Mouse (Mus musculus) G1E (cell line): ENCODE data around the gene Map3k20. TPM values are rescaled to one million over a fixed set of nuclear protein-coding genes. Genes with fewer than 3 reads are reported as not detected.

Source experiments
- ATAC-seq: 2 replicates; pipeline ENCODE4 v1.8.0; 2016; ENCODE audit warnings: mild to moderate bottlenecking; ENCODE audit not compliant: insufficient number of reproducible peaks, poor library complexity, low FRiP score, severe bottlenecking; ENCODE audit errors: extremely low read depth
- DNase-seq: peaks from one replicate; pipeline ENCODE4 v3.0.0; 2012; ENCODE audit warnings: low spot score
- H3K27me3 ChIP-seq: 2 replicates; pipeline ENCODE4 v1.6.1; 2012; ENCODE audit warnings: mild to moderate bottlenecking, low read length, inconsistent platforms; ENCODE audit not compliant: insufficient read depth
- H3K36me3 ChIP-seq: replicated peaks from 2 replicates; pipeline ENCODE3; 2012; ENCODE audit warnings: mild to moderate bottlenecking, inconsistent platforms
- H3K4me1 ChIP-seq: 2 replicates; pipeline ENCODE4 v1.6.1; 2012; ENCODE audit warnings: low read depth, low read length, inconsistent platforms, mixed read lengths; ENCODE audit not compliant: insufficient read depth
- H3K4me3 ChIP-seq: 2 replicates; pipeline ENCODE4 v1.5.1; 2012; ENCODE audit warnings: low read depth, mild to moderate bottlenecking, inconsistent platforms, low read length, moderate library complexity, mixed read lengths
- H3K9me3 ChIP-seq: replicated peaks from 2 replicates; pipeline ENCODE4 v1.6.1; 2012; ENCODE audit warnings: inconsistent platforms
- CTCF ChIP-seq: IDR thresholded peaks from 2 replicates; pipeline ENCODE4 v1.5.1; 2012; ENCODE audit warnings: low read depth, low read length, inconsistent platforms, mixed read lengths
- GATA1 ChIP-seq: IDR thresholded peaks from 2 replicates; pipeline ENCODE4 v1.6.1; 2012; ENCODE audit warnings: borderline replicate concordance, low read length, inconsistent platforms, mixed read lengths
- GATA2 ChIP-seq: IDR thresholded peaks from 2 replicates; pipeline ENCODE4 v1.6.1; 2012; ENCODE audit warnings: low read depth, low read length, inconsistent platforms, borderline replicate concordance
- POLR2AphosphoS5 ChIP-seq: IDR thresholded peaks from 2 replicates; pipeline ENCODE4 v1.6.1; 2012; ENCODE audit warnings: low read depth, low read length, inconsistent platforms; ENCODE audit not compliant: insufficient replicate concordance
- TAL1 ChIP-seq: conservative IDR thresholded peaks from 2 replicates; pipeline ENCODE4 v1.6.1; 2012; ENCODE audit warnings: low read depth, low read length, inconsistent platforms, mixed read lengths
- polyA plus RNA-seq: library from polyadenylated mRNA; stranded (reverse); fragments of >175 nt; gene quantifications from 2 replicates; pipeline ENCODE4 v1.2.3, GENCODE M21; 2012
- total RNA-seq, 2 experiments: library from RNA; stranded (forward) in 1 of 2; stranded (reverse) in 1 of 2; fragments of 200-1000 nt in 1 of 2; fragments of >200 nt in 1 of 2; fragmentation: Nextera tagmentation in 1 of 2; gene quantifications; 2 replicates each; pipeline ENCODE4 v1.2.3; 2014 to 2017

Map3k20 gene
- total and polyA plus RNA-seq, 3 experiments = 2.3 to 60.5 (median 23.2) TPM

DNA sequence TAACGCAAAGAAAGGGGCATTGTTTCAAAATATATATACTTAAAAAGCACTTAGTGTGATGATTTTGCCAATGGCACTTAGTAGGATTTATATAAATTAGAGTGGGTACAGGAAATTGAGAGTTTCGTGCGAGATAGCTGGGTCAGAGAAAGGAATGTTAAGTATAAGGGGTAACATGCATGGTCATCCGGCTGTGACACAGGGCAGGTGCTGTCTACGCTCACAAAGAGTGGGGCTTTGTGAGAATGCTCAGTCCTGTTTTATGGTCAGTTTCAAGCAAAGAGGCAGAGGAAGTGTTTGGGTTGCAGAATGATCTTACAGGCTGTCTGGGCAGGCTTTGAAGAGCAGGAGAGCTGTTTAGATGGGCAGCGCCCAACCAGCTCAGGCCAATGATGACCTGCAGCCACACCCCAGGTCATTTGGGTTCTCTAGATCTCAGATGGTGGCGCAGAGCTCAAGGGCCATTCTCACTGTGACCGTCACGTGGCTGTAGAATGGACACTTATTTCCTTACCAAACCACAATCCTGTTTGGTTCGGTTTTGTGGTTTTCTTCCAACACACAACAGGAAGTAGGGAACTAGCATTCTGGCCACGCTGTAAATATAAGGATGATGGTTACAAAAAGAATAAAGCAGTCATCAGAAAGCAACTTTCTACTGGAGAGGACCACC lies 37.4 kb downstream of the Map3k20 start:
- Histone ChIP-seq H3K4me3 (no peak overlapping the region), H3K36me3 (peaks cover 52% of the 10 kb centered on the region), H3K4me1 (no peaks in the 10 kb centered on the region; the same call in 1 of the 2 replicates), H3K9me3 (no peaks in the 10 kb centered on the region), H3K27me3 (no peaks in the 10 kb centered on the region)
- ATAC-seq (no peak), DNase-seq (no peak)
- no peak for TF ChIP-seq GATA2
- TF ChIP-seq CTCF = no peak
- TF ChIP-seq POLR2AphosphoS5 = no peak
- TF ChIP-seq TAL1 = no peak
- no peak for TF ChIP-seq GATA1

DNA sequence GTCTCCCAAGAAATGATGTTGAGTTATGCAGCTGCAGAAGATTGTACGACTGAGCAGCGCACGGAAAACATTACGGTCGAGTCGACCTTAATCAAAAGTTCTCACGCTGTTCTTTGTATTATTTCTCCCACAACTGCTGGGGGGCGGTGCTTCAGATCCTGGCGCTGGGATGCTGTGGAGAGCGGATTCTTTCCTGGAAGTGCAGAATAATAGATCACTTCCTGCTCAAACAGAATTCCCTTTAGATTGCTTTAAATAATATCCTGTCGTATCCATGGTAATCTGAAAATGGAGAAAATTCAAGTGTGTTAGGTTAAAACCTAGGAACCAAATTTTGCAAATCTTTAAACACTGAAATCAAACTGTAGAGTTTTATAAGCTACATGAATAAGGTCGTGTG lies 39.0 kb downstream of the Map3k20 start:
- peaks cover 51% of the 10 kb centered on the region for H3K36me3 ChIP-seq
- no peaks in the 10 kb centered on the region for H3K27me3 ChIP-seq
- no peaks in the 10 kb centered on the region for H3K9me3 ChIP-seq
- H3K4me1 ChIP-seq = no peaks in the 10 kb centered on the region; the same call in 1 of the 2 replicates
- DNase-seq (no peak), ATAC-seq (no peak)
- no peak overlapping the region for H3K4me3 ChIP-seq
- TF ChIP-seq CTCF (no peak), GATA1 (no peak)

DNA sequence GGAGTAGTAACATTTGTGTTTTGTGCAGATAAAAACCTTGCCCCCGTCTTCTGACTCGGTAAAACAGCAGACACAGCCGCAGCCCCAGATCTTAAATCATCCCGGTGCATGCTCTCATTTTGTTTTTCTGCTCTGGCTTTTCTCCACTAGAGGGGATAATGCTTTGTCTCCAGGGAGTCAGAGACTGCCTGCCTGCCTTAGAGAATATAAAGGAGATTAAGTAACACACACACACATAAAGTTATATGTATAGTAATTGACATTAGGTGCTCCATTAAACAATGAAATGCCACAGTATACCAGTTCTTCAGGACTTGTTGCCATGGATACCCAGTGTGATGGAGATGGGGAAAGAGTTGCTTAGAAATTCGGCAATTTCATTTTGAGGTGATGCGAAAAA lies 41.1 kb downstream of the Map3k20 start:
- H3K9me3 ChIP-seq = no peaks in the 10 kb centered on the region
- ATAC-seq (no peak), DNase-seq (no peak)
- H3K27me3 ChIP-seq = no peaks in the 10 kb centered on the region
- no peaks in the 10 kb centered on the region; the same call in 1 of the 2 replicates for H3K4me1 ChIP-seq
- TF ChIP-seq TAL1 (no peak), POLR2AphosphoS5 (no peak), CTCF (no peak), GATA1 (no peak), GATA2 (no peak)
- peaks cover 56% of the 10 kb centered on the region for H3K36me3 ChIP-seq
- H3K4me3 ChIP-seq = no peak overlapping the region

DNA sequence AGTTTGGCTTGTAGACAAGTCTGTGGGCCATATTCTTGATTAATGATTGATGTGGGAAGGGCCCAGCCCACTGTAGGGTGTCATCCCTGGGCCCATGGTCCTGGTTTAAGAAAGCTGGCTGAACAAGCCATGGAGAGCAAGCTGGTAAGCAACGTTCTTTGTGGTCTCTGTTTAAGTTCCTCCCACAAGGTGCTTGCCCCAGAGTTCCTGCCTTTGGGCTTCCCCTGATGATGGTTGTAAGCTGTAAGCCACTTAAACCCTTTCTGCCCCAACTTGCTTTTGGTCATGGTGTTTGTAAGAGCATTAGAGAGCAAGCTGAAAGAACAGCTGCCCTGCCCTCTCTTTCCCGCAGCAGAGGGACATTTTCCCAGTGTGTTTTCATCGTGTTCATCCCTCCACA lies 43.0 kb downstream of the Map3k20 start:
- H3K27me3 ChIP-seq = no peaks in the 10 kb centered on the region
- H3K9me3 ChIP-seq = no peaks in the 10 kb centered on the region
- H3K4me3 ChIP-seq = no peak overlapping the region
- ATAC-seq (no peak), DNase-seq (no peak)
- no peak for TF ChIP-seq TAL1
- TF ChIP-seq POLR2AphosphoS5 = no peak
- no peak for TF ChIP-seq CTCF
- TF ChIP-seq GATA1 = no peak
- TF ChIP-seq GATA2 = no peak
- peaks cover 54% of the 10 kb centered on the region for H3K36me3 ChIP-seq
- no peaks in the 10 kb centered on the region for H3K4me1 ChIP-seq

DNA sequence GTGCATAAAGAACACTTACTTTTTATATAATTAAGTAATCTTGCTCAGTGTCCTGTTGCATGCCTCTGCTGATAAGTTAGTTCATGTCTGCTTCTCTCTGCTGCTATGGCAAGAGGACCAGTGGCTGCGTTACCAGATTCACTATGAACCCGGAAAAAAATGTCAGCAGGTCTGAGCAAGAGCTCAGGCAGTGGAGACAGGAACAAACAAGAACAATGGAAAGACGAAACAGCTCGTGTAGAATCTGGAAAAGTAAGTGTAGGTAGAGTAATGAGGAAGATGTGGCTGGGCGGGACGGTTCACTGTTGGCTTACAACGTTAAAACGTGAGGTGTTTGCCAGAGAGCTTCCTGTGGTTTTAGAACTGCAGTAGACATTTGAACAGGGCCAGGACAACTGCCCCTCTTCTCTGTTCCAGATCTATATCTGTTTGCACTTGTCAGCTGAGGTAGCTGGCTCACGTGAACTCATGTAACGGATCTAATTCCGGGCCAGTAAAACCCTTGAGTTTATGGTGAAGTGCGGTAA lies 45.6 kb downstream of the Map3k20 start:
- no peak for TF ChIP-seq CTCF
- TF ChIP-seq POLR2AphosphoS5 = no peak
- TF ChIP-seq GATA2 = no peak
- no peak for TF ChIP-seq GATA1
- Histone ChIP-seq H3K4me1 (no peaks in the 10 kb centered on the region), H3K4me3 (no peak overlapping the region), H3K9me3 (no peaks in the 10 kb centered on the region), H3K36me3 (peaks cover 42% of the 10 kb centered on the region), H3K27me3 (no peaks in the 10 kb centered on the region)
- DNase-seq (no peak), ATAC-seq (no peak)

DNA sequence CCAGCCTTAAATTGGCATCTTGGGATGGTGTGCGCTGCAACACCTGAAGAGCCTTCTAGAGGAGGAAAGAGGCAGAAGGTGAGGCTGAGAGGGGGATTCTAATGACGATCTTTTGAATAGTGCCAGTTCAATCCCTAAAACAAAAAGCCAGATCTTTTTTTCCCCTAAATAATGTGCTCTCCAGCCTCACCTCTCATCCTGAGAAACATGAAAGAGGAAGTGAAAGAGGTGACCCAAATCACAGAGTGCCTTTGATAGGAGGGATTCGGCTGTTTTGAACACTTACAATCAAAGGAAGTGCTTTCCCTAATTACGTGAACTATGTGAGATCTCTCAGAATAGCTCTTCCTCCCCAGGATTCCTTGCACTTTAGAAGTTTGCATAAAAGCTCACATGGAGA lies 46.6 kb downstream of the Map3k20 start:
- no peak for TF ChIP-seq TAL1
- no peak for TF ChIP-seq GATA2
- no peak for TF ChIP-seq GATA1
- no peak for TF ChIP-seq POLR2AphosphoS5
- no peak for TF ChIP-seq CTCF
- H3K4me1 ChIP-seq = no peaks in the 10 kb centered on the region
- ATAC-seq = no peak

More for the DNA sequence above, 46.6 kb downstream of the Map3k20 start:
- Histone ChIP-seq H3K27me3 (no peaks in the 10 kb centered on the region), H3K9me3 (no peaks in the 10 kb centered on the region), H3K4me3 (no peak overlapping the region), H3K36me3 (peaks cover 40% of the 10 kb centered on the region)
- no peak for DNase-seq
